Mouse (Mus musculus) common myeloid progenitor, adult 5-6 weeks (primary cell): ENCODE data around the gene Slc25a13. TPM values are rescaled to one million over a fixed set of nuclear protein-coding genes. Genes with fewer than 3 reads are reported as not detected.
"Not testable (repeated sequence)": the region's sequence is repeated elsewhere in the genome, so short reads cannot be mapped to it uniquely, and the experiment has no call there.

Source experiments
- ATAC-seq: replicated peaks from 2 replicates; pipeline ENCODE4 v1.8.0; 2016; ENCODE audit warnings: low read depth, mild to moderate bottlenecking, moderate TSS enrichment, inconsistent platforms; ENCODE audit not compliant: poor library complexity, severe bottlenecking
- total RNA-seq: library from RNA; stranded (forward); fragments of 200-1000, 187-1606 nt; gene quantifications from 2 replicates; pipeline ENCODE4 v1.2.3, GENCODE M21; 2017

The Slc25a13 gene
- total RNA-seq, 1 experiment from 2014 or later = 30.9 TPM

- no peak for ATAC-seq
These were observed 9.6 kb downstream of the Slc25a13 start for GRCm38 (mm10) chr6:6207395-6207794.

GRCm38 (mm10) chr6:6205599-6206165 lies 11.3 kb downstream of the Slc25a13 start:
- ATAC-seq = no peak

GRCm38 (mm10) chr6:6202451-6202850 lies 14.5 kb downstream of the Slc25a13 start:
- ATAC-seq = no peak

- ATAC-seq = no peak
These were observed 15.0 kb downstream of the Slc25a13 start for GRCm38 (mm10) chr6:6201977-6202376.

- no peak for ATAC-seq
These were observed 17.7 kb downstream of the Slc25a13 start for GRCm38 (mm10) chr6:6199138-6199870.

- not testable (repeated sequence) for ATAC-seq
These were observed 18.9 kb downstream of the Slc25a13 start for GRCm38 (mm10) chr6:6198056-6198455.

- ATAC-seq = no peak
These were observed 19.6 kb downstream of the Slc25a13 start for GRCm38 (mm10) chr6:6197339-6197738.

- ATAC-seq = no peak
These were observed 20.4 kb downstream of the Slc25a13 start for GRCm38 (mm10) chr6:6196527-6196926.

GRCm38 (mm10) chr6:6194831-6195230 lies 22.1 kb downstream of the Slc25a13 start:
- ATAC-seq = no peak

- ATAC-seq = no peak
These were observed 23.1 kb downstream of the Slc25a13 start for GRCm38 (mm10) chr6:6193906-6194305.

GRCm38 (mm10) chr6:6192413-6192812 lies 24.6 kb downstream of the Slc25a13 start:
- peak; percentile 81 for ATAC-seq

- ATAC-seq = no peak
These were observed 25.2 kb downstream of the Slc25a13 start for GRCm38 (mm10) chr6:6191596-6192337.

- no peak for ATAC-seq
These were observed 28.0 kb downstream of the Slc25a13 start for GRCm38 (mm10) chr6:6188970-6189369.

GRCm38 (mm10) chr6:6186468-6186867 lies 30.5 kb downstream of the Slc25a13 start:
- ATAC-seq = peak; percentile 56; the same call in 1 of the 2 replicates

GRCm38 (mm10) chr6:6185735-6186068 lies 31.3 kb downstream of the Slc25a13 start:
- ATAC-seq = no peak

- no peak for ATAC-seq
These were observed 31.8 kb downstream of the Slc25a13 start for GRCm38 (mm10) chr6:6184921-6185734.

- ATAC-seq = no peak
These were observed 33.4 kb downstream of the Slc25a13 start for GRCm38 (mm10) chr6:6183601-6184000.

- no peak for ATAC-seq
These were observed 34.8 kb downstream of the Slc25a13 start for GRCm38 (mm10) chr6:6182191-6182590.

GRCm38 (mm10) chr6:6178341-6178740 lies 38.6 kb downstream of the Slc25a13 start:
- not testable (repeated sequence) for ATAC-seq

- 0 out of 2 replicates have a peak, but pooled peaks have one; percentile 22 for ATAC-seq
These were observed 41.5 kb downstream of the Slc25a13 start for GRCm38 (mm10) chr6:6175350-6175971.
